Mouse (Mus musculus): ENCODE results near the gene Cbx7.
A peak's percentile ranks its signal among the peaks of the same experiment; 100 is the strongest.

The Cbx7 gene

GRCm38 (mm10) chr15:79970940-79971339 lies at the start of gene Cbx7:
Gene Cbx7, minus strand, starts transcription at chr15:79971119.
- DNase-seq = no peak

- DNase-seq = no peak
Observed at GRCm38 (mm10) chr15:80020516-80020915, 49.6 kb upstream of the Cbx7 start.

GRCm38 (mm10) chr15:80019625-80020024 lies 48.7 kb upstream of the Cbx7 start:
- no peak for DNase-seq

- DNase-seq = no peak
Observed at GRCm38 (mm10) chr15:80019220-80019619, 48.3 kb upstream of the Cbx7 start.

GRCm38 (mm10) chr15:80016563-80017301 lies 45.8 kb upstream of the Cbx7 start:
- DNase-seq = no peak

GRCm38 (mm10) chr15:80015211-80015952 lies 44.5 kb upstream of the Cbx7 start:
- no peak for DNase-seq

GRCm38 (mm10) chr15:80014321-80015210 lies 43.6 kb upstream of the Cbx7 start, which contains the start of gene Pdgfb:
Gene Pdgfb, minus strand, starts transcription at chr15:80014977.
- DNase-seq = peak; percentile 54 to 71

GRCm38 (mm10) chr15:80014031-80014320 lies 43.1 kb upstream of the Cbx7 start:
- DNase-seq = peak in 1 of 2 experiments; percentile 23

- DNase-seq = peak in 1 of 2 experiments; percentile 26
Observed at GRCm38 (mm10) chr15:80013256-80014030, 42.5 kb upstream of the Cbx7 start.

- DNase-seq = peak; percentile 82 to 84
Observed at GRCm38 (mm10) chr15:80012527-80013201, 41.7 kb upstream of the Cbx7 start.

GRCm38 (mm10) chr15:80011778-80012526 lies 41.0 kb upstream of the Cbx7 start:
- peak; percentile 88 to 92 for DNase-seq

- no peak for DNase-seq
Observed at GRCm38 (mm10) chr15:80011194-80011593, 40.3 kb upstream of the Cbx7 start.

- peak in 1 of 2 experiments; percentile 57 for DNase-seq
Observed at GRCm38 (mm10) chr15:80010182-80010558, 39.3 kb upstream of the Cbx7 start.

GRCm38 (mm10) chr15:80009421-80010181 lies 38.7 kb upstream of the Cbx7 start:
- DNase-seq = peak in 1 of 2 experiments; percentile 22

- DNase-seq = no peak
Observed at GRCm38 (mm10) chr15:80008461-80008860, 37.5 kb upstream of the Cbx7 start.

GRCm38 (mm10) chr15:80006156-80006555 lies 35.2 kb upstream of the Cbx7 start:
- DNase-seq = no peak

- no peak for DNase-seq
Observed at GRCm38 (mm10) chr15:80005436-80005835, 34.5 kb upstream of the Cbx7 start.

- DNase-seq = no peak
Observed at GRCm38 (mm10) chr15:80004644-80005340, 33.9 kb upstream of the Cbx7 start.

GRCm38 (mm10) chr15:80003581-80003980 lies 32.7 kb upstream of the Cbx7 start:
- DNase-seq = no peak

- DNase-seq = no peak
Observed at GRCm38 (mm10) chr15:80001601-80002000, 30.7 kb upstream of the Cbx7 start.
